Mouse (Mus musculus) lung, postnatal 0 days (tissue): ENCODE results near the gene Gp2.

Experiments used
- CTCF ChIP-seq: IDR thresholded peaks from 2 replicates; pipeline ENCODE4 v1.5.1; 2016; ENCODE audit warnings: antibody characterized with exemption, mild to moderate bottlenecking
- EP300 ChIP-seq: IDR thresholded peaks from 2 replicates; pipeline ENCODE4 v1.6.1; 2016; ENCODE audit warnings: antibody characterized with exemption, mild to moderate bottlenecking, control low read depth

- no peak for TF ChIP-seq CTCF
- no peak for TF ChIP-seq EP300
These were observed 25.1 kb upstream of the Gp2 start for GRCm38 (mm10) chr7:119484154-119484553.
